Mouse (Mus musculus) C2C12 (cell line): ENCODE results near the gene Zfp983. TPM values are rescaled to one million over a fixed set of nuclear protein-coding genes. Genes with fewer than 3 reads are reported as not detected.
"Not testable (repeated sequence)": the region's sequence is repeated elsewhere in the genome, so short reads cannot be mapped to it uniquely, and the experiment has no call there.

ENCODE experiments used
- H3K27me3 ChIP-seq: one replicate; pipeline ENCODE4 v1.6.1; 2011; ENCODE audit not compliant: control insufficient read depth, insufficient read depth, insufficient read length
- H3K36me3 ChIP-seq: one replicate; pipeline ENCODE4 v1.6.1; 2011; ENCODE audit not compliant: control insufficient read depth, insufficient read depth
- H3K4me3 ChIP-seq: one replicate; pipeline ENCODE4 v1.5.1; 2011; ENCODE audit warnings: mild to moderate bottlenecking, control low read depth; ENCODE audit not compliant: poor library complexity, insufficient read depth, severe bottlenecking
- H3K79me2 ChIP-seq: one replicate; pipeline ENCODE4 v1.6.1; 2011; ENCODE audit not compliant: control insufficient read depth, insufficient read depth
- H3K79me3 ChIP-seq: one replicate; pipeline ENCODE4 v1.6.1; 2011; ENCODE audit warnings: low read depth, control low read depth
- H3ac ChIP-seq: one replicate; pipeline ENCODE3; 2011; ENCODE audit warnings: low read depth; ENCODE audit not compliant: control insufficient read depth, insufficient read length
- CEBPB ChIP-seq: IDR thresholded peaks from one replicate; pipeline ENCODE4 v1.6.1; 2011; ENCODE audit warnings: low read depth, mild to moderate bottlenecking, control low read depth, moderate library complexity
- CTCF ChIP-seq: IDR thresholded peaks from one replicate; pipeline ENCODE4 v1.5.1; 2011; ENCODE audit not compliant: control insufficient read depth, insufficient read depth, insufficient read length
- FOSL1 ChIP-seq: IDR thresholded peaks from one replicate; pipeline ENCODE4 v1.8.0; 2011; ENCODE audit warnings: mild to moderate bottlenecking, low read length; ENCODE audit not compliant: poor library complexity, insufficient read depth, severe bottlenecking
- MAX ChIP-seq: IDR thresholded peaks from one replicate; pipeline ENCODE4 v1.6.1; 2011; ENCODE audit warnings: mild to moderate bottlenecking, control low read depth
- MYOD1 ChIP-seq: IDR thresholded peaks from one replicate; pipeline ENCODE4 v1.6.1; 2011; ENCODE audit warnings: low read depth; ENCODE audit not compliant: control insufficient read depth, insufficient read length
- MYOG ChIP-seq: IDR thresholded peaks from one replicate; pipeline ENCODE4 v1.6.1; 2011; ENCODE audit not compliant: control insufficient read depth, insufficient read length; ENCODE audit errors: extremely low read depth
- USF1 ChIP-seq: IDR thresholded peaks from one replicate; pipeline ENCODE4 v1.6.1; 2011; ENCODE audit warnings: low read depth, mild to moderate bottlenecking, control low read depth, moderate library complexity
- long read RNA-seq, 2 experiments: library from polyadenylated mRNA; unstranded; transcript quantifications; one replicate each; pipeline ENCODE4 v2.0.0; 2019 to 2020
- polyA plus RNA-seq: library from polyadenylated mRNA; unstranded; fragments of >200 nt; fragmentation: generic; extraction: Trizol; gene quantifications from one replicate; pipeline ENCODE4 v1.2.1, GENCODE M21; 2012; ENCODE audit warnings: missing spikeins

Zfp983 gene
- 0.13 TPM for polyA plus RNA-seq
- long read RNA-seq, experiment 1, result 0 reads
- long read RNA-seq, experiment 2, result 0 reads

DNA sequence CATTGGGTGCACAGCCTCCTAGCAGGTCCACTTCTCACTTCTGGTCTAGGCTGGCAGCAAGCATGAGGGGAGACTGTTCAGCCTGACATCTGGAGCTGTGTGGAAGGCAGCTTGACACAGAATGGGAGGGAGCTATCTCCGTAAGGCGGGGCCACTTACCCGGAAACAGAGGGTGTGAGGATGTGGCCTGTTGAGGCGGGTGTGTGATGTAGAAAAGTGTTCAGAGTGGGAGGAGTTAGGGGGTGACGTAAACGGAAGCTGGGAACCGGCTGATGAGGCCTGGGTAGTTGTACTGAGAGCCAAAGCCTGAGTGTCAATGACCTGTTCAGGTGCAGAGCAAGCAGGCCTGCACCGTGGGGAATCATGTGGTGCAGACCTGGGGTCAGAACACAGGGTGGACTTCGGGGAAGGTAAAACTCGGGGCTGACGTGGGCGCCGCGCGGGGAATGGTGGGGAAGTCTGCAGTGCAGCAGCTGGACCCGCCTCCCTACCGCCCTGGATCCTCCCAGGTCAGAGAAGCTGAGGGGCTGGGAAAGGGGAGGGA, at the start of gene Zfp983:
Gene Zfp983 (plus strand): TSS at position 261 of the 544 bp plus-strand sequence.
- H3K79me3 ChIP-seq, H3K36me3 ChIP-seq, H3ac ChIP-seq, H3K79me2 ChIP-seq, H3K27me3 ChIP-seq: not testable (repeated sequence)
- peak within 1 kb of the TSS; percentile 23 for H3K4me3 ChIP-seq

GRCm38 (mm10) chr17:21616356-21616755, 34.1 kb upstream of the Zfp983 start:
- H3K79me2 ChIP-seq, result no peaks in the 10 kb centered on the region
- no peaks in the 10 kb centered on the region for H3K79me3 ChIP-seq
- no peaks in the 10 kb centered on the region for H3K36me3 ChIP-seq
- H3ac ChIP-seq, result no peak overlapping the region
- H3K4me3 ChIP-seq, result no peak overlapping the region
- no peak for TF ChIP-seq MYOD1
- no peak for TF ChIP-seq MAX
- no peak for TF ChIP-seq CEBPB
- no peak for TF ChIP-seq USF1
- no peak for TF ChIP-seq MYOG
- no peak for TF ChIP-seq CTCF
- TF ChIP-seq FOSL1, result no peak
- H3K27me3 ChIP-seq, result no peaks in the 10 kb centered on the region

GRCm38 (mm10) chr17:21617352-21617751, 33.1 kb upstream of the Zfp983 start:
- Histone ChIP-seq H3K79me3 (no peaks in the 10 kb centered on the region), H3K79me2 (no peaks in the 10 kb centered on the region), H3ac (no peak overlapping the region), H3K4me3 (no peak overlapping the region), H3K27me3 (no peaks in the 10 kb centered on the region), H3K36me3 (no peaks in the 10 kb centered on the region)
- TF ChIP-seq MYOD1 (no peak), MAX (no peak)

GRCm38 (mm10) chr17:21623647-21624046, 26.8 kb upstream of the Zfp983 start:
- no peaks in the 10 kb centered on the region for H3K36me3 ChIP-seq
- H3K4me3 ChIP-seq, result no peak overlapping the region
- H3K79me2 ChIP-seq, result no peaks in the 10 kb centered on the region
- H3ac ChIP-seq, result no peak overlapping the region
- no peaks in the 10 kb centered on the region for H3K79me3 ChIP-seq
- TF ChIP-seq USF1, result no peak
- TF ChIP-seq CEBPB, result no peak
- no peak for TF ChIP-seq FOSL1
- no peak for TF ChIP-seq MYOD1
- TF ChIP-seq MYOG, result no peak
- TF ChIP-seq CTCF, result no peak
- no peak for TF ChIP-seq MAX
- no peaks in the 10 kb centered on the region for H3K27me3 ChIP-seq

GRCm38 (mm10) chr17:21635758-21636157, 14.7 kb upstream of the Zfp983 start:
- H3K27me3 ChIP-seq, H3ac ChIP-seq, H3K79me2 ChIP-seq, H3K4me3 ChIP-seq, H3K79me3 ChIP-seq, H3K36me3 ChIP-seq: not testable (repeated sequence)

- Histone ChIP-seq H3K36me3 (no peaks in the 10 kb centered on the region), H3K27me3 (no peaks in the 10 kb centered on the region), H3K79me3 (no peaks in the 10 kb centered on the region), H3K79me2 (no peaks in the 10 kb centered on the region), H3ac (no peak overlapping the region), H3K4me3 (no peak overlapping the region)
- TF ChIP-seq CEBPB (no peak), MYOG (no peak), MAX (no peak), MYOD1 (no peak), CTCF (no peak), FOSL1 (no peak), USF1 (no peak)
Measured at GRCm38 (mm10) chr17:21648791-21649190, 1.6 kb upstream of the Zfp983 start.

- no peak for TF ChIP-seq USF1
- TF ChIP-seq FOSL1, result no peak
- TF ChIP-seq MAX, result no peak
- TF ChIP-seq CEBPB, result no peak
- no peak for TF ChIP-seq CTCF
- TF ChIP-seq MYOG, result no peak
- no peak for TF ChIP-seq MYOD1
- H3K79me2 ChIP-seq, result no peaks in the 10 kb centered on the region
- peak overlapping the region; percentile 8 for H3K4me3 ChIP-seq
- no peaks in the 10 kb centered on the region for H3K27me3 ChIP-seq
- H3ac ChIP-seq, result no peak overlapping the region
- no peaks in the 10 kb centered on the region for H3K36me3 ChIP-seq
- no peaks in the 10 kb centered on the region for H3K79me3 ChIP-seq
Measured at GRCm38 (mm10) chr17:21649936-21650335, 488 bp upstream of the Zfp983 start.

GRCm38 (mm10) chr17:21678826-21679225, 28.4 kb downstream of the Zfp983 start:
- not testable (repeated sequence) for H3K4me3 ChIP-seq, H3K36me3 ChIP-seq, H3K79me3 ChIP-seq, H3K79me2 ChIP-seq, H3ac ChIP-seq, H3K27me3 ChIP-seq
